Mouse (Mus musculus) MEL (cell line): ENCODE measurements around the gene Gramd2. TPM values are rescaled to one million over a fixed set of nuclear protein-coding genes. Genes with fewer than 3 reads are reported as not detected.
A peak's percentile ranks its signal among the peaks of the same experiment; 100 is the strongest.

ENCODE experiments used
- DNase-seq: peaks from one replicate; pipeline ENCODE4 v3.0.0; 2011; ENCODE audit warnings: low read depth, low spot score
- H3K27ac ChIP-seq: 2 replicates; pipeline ENCODE4 v1.5.1; 2012; ENCODE audit warnings: low read depth, mild to moderate bottlenecking, control low read depth, low read length, moderate library complexity; ENCODE audit not compliant: control insufficient read depth
- H3K27me3 ChIP-seq, 2 experiments: fragments of 150-350 bp in 1 of 2; sonication (generic) in 1 of 2; 2 replicates each; pipeline ENCODE4 v1.6.1; 2012; ENCODE audit warnings: low read length in 2 of 2, mild to moderate bottlenecking in 2 of 2, improper control_type of control experiment in 1 of 2, moderate library complexity in 1 of 2; ENCODE audit not compliant: insufficient read depth in 2 of 2, control insufficient read depth in 1 of 2
- H3K36me3 ChIP-seq, 2 experiments: 2 replicates each; pipeline ENCODE4 v1.6.1; 2012 to 2014; ENCODE audit warnings: low read length in 2 of 2, improper control_type of control experiment in 1 of 2, inconsistent platforms in 1 of 2, mild to moderate bottlenecking in 1 of 2; ENCODE audit not compliant: insufficient read depth in 2 of 2, control insufficient read depth in 1 of 2
- H3K4me1 ChIP-seq, 2 experiments: fragments of 150-350 bp in 1 of 2; sonication (generic) in 1 of 2; 2 replicates each; pipeline ENCODE4 v1.6.1; 2012; ENCODE audit warnings: low read length in 2 of 2, improper control_type of control experiment in 1 of 2, mild to moderate bottlenecking in 1 of 2; ENCODE audit not compliant: insufficient read depth in 2 of 2, control insufficient read depth in 1 of 2
- H3K4me3 ChIP-seq, 2 experiments: fragments of 150-350 bp in 1 of 2; sonication (generic) in 1 of 2; 2 replicates each; pipeline ENCODE4 v1.5.1; 2012; ENCODE audit warnings: low read depth in 2 of 2, low read length in 2 of 2, mild to moderate bottlenecking in 2 of 2, moderate library complexity in 2 of 2, control low read depth in 1 of 2, improper control_type of control experiment in 1 of 2; ENCODE audit not compliant: control insufficient read depth in 1 of 2, insufficient read depth in 1 of 2
- H3K79me2 ChIP-seq: 2 replicates; pipeline ENCODE4 v1.6.1; 2012; ENCODE audit warnings: mild to moderate bottlenecking, low read length, moderate library complexity; ENCODE audit not compliant: control insufficient read depth, poor library complexity, insufficient read depth
- H3K9ac ChIP-seq: 2 replicates; pipeline ENCODE4 v1.6.1; 2012; ENCODE audit warnings: low read depth, mild to moderate bottlenecking, control low read depth, low read length, moderate library complexity; ENCODE audit not compliant: control insufficient read depth, poor library complexity, severe bottlenecking
- H3K9me3 ChIP-seq: fragments of 150-350 bp; sonication (generic); replicated peaks from 2 replicates; pipeline ENCODE4 v1.6.1; 2012; ENCODE audit warnings: mild to moderate bottlenecking, low read length, improper control_type of control experiment, moderate library complexity; ENCODE audit not compliant: insufficient read depth
- BHLHE40 ChIP-seq: IDR thresholded peaks from 2 replicates; pipeline ENCODE4 v1.6.1; 2012; ENCODE audit warnings: low read depth, mild to moderate bottlenecking, inconsistent platforms, low read length, improper control_type of control experiment, borderline replicate concordance
- CHD1 ChIP-seq: IDR thresholded peaks from 2 replicates; pipeline ENCODE4 v1.6.1; 2012; ENCODE audit warnings: low read depth, mild to moderate bottlenecking, inconsistent platforms, low read length, improper control_type of control experiment
- CHD2 ChIP-seq: IDR thresholded peaks from 2 replicates; pipeline ENCODE4 v1.6.1; 2011; ENCODE audit warnings: low read length, improper control_type of control experiment
- CTCF ChIP-seq, 3 experiments: IDR thresholded peaks in 2 of 3; conservative IDR thresholded peaks in 1 of 3; 2 replicates each; pipeline ENCODE4 v1.5.1; 2011 to 2012; ENCODE audit warnings: low read length in 3 of 3, low read depth in 2 of 3, mild to moderate bottlenecking in 2 of 3, improper control_type of control experiment in 1 of 3, inconsistent platforms in 1 of 3, mixed read lengths in 1 of 3, moderate library complexity in 1 of 3; ENCODE audit not compliant: control insufficient read depth in 1 of 3, insufficient read depth in 1 of 3, poor library complexity in 1 of 3, severe bottlenecking in 1 of 3
- E2F4 ChIP-seq: IDR thresholded peaks from 2 replicates; pipeline ENCODE4 v1.6.1; 2011; ENCODE audit warnings: low read depth, low read length, improper control_type of control experiment, borderline replicate concordance
- EP300 ChIP-seq, 2 experiments: IDR thresholded peaks; 2 replicates each; pipeline ENCODE4 v1.6.1; 2011; ENCODE audit warnings: improper control_type of control experiment in 2 of 2, low read length in 2 of 2, low read depth in 1 of 2, mild to moderate bottlenecking in 1 of 2
- GABPA ChIP-seq: IDR thresholded peaks from 2 replicates; pipeline ENCODE4 v1.6.1; 2012; ENCODE audit warnings: low read depth, mild to moderate bottlenecking, inconsistent platforms, low read length, improper control_type of control experiment, moderate library complexity
- GATA1 ChIP-seq: IDR thresholded peaks from 2 replicates; pipeline ENCODE4 v1.6.1; 2011; ENCODE audit warnings: low read depth, low read length, improper control_type of control experiment
- JUND ChIP-seq: IDR thresholded peaks from 2 replicates; pipeline ENCODE4 v1.6.1; 2011; ENCODE audit warnings: low read depth, mild to moderate bottlenecking, improper control_type of control experiment, low read length
- KAT2A ChIP-seq: conservative IDR thresholded peaks from 2 replicates; pipeline ENCODE4 v1.6.1; 2012; ENCODE audit warnings: low read depth, low read length, improper control_type of control experiment, inconsistent platforms
- MAFK ChIP-seq: IDR thresholded peaks from 2 replicates; pipeline ENCODE4 v1.6.1; 2011; ENCODE audit warnings: low read depth, mild to moderate bottlenecking, low read length, improper control_type of control experiment, borderline replicate concordance
- MAX ChIP-seq: IDR thresholded peaks from 2 replicates; pipeline ENCODE4 v1.6.1; 2011; ENCODE audit warnings: low read length, improper control_type of control experiment
- MAZ ChIP-seq: IDR thresholded peaks from 2 replicates; pipeline ENCODE4 v1.6.1; 2012; ENCODE audit warnings: low read depth, mild to moderate bottlenecking, inconsistent platforms, low read length, improper control_type of control experiment
- MEF2A ChIP-seq: IDR thresholded peaks from 2 replicates; pipeline ENCODE4 v1.6.1; 2014; ENCODE audit warnings: low read depth, mild to moderate bottlenecking, inconsistent platforms, low read length, improper control_type of control experiment; ENCODE audit not compliant: poor library complexity, insufficient replicate concordance, severe bottlenecking; ENCODE audit errors: extremely low read depth
- MYB ChIP-seq: IDR thresholded peaks from 2 replicates; pipeline ENCODE4 v1.6.1; 2011; ENCODE audit warnings: mild to moderate bottlenecking, low read depth, low read length, improper control_type of control experiment
- MYC ChIP-seq: IDR thresholded peaks from 2 replicates; pipeline ENCODE4 v1.6.1; 2011; ENCODE audit warnings: low read depth, mild to moderate bottlenecking, low read length, improper control_type of control experiment, moderate library complexity
- POLR2A ChIP-seq, 2 experiments: IDR thresholded peaks; 2 replicates each; pipeline ENCODE4 v1.6.1; 2011 to 2012; ENCODE audit warnings: low read length in 2 of 2, mild to moderate bottlenecking in 2 of 2, control low read depth in 1 of 2, improper control_type of control experiment in 1 of 2, low read depth in 1 of 2, moderate library complexity in 1 of 2; ENCODE audit not compliant: control insufficient read depth in 1 of 2, insufficient read depth in 1 of 2, poor library complexity in 1 of 2
- RAD21 ChIP-seq: IDR thresholded peaks from 2 replicates; pipeline ENCODE4 v1.6.1; 2011; ENCODE audit warnings: mild to moderate bottlenecking, low read depth, low read length, improper control_type of control experiment
- RCOR1 ChIP-seq: IDR thresholded peaks from 2 replicates; pipeline ENCODE4 v1.6.1; 2012; ENCODE audit warnings: low read depth, mild to moderate bottlenecking, inconsistent platforms, low read length, improper control_type of control experiment
- SMC3 ChIP-seq: IDR thresholded peaks from 2 replicates; pipeline ENCODE4 v1.6.1; 2011; ENCODE audit warnings: low read depth, low read length, improper control_type of control experiment
- TAL1 ChIP-seq: IDR thresholded peaks from 2 replicates; pipeline ENCODE4 v1.6.1; 2012; ENCODE audit warnings: mild to moderate bottlenecking, inconsistent platforms, low read length, moderate library complexity, mixed read lengths
- TCF12 ChIP-seq: IDR thresholded peaks from 2 replicates; pipeline ENCODE4 v1.6.1; 2014; ENCODE audit warnings: low read depth, mild to moderate bottlenecking, inconsistent platforms, low read length, improper control_type of control experiment, moderate library complexity
- UBTF ChIP-seq: IDR thresholded peaks from 2 replicates; pipeline ENCODE4 v1.6.1; 2012; ENCODE audit warnings: low read depth, mild to moderate bottlenecking, inconsistent platforms, low read length, improper control_type of control experiment, moderate library complexity, borderline replicate concordance; ENCODE audit not compliant: insufficient read depth
- USF1 ChIP-seq: IDR thresholded peaks from 2 replicates; pipeline ENCODE4 v1.6.1; 2014; ENCODE audit warnings: low read depth, mild to moderate bottlenecking, inconsistent platforms, low read length, improper control_type of control experiment, moderate library complexity
- USF2 ChIP-seq, 2 experiments: IDR thresholded peaks; 2 replicates each; pipeline ENCODE4 v1.6.1; 2011 to 2012; ENCODE audit warnings: improper control_type of control experiment in 2 of 2, low read length in 2 of 2, borderline replicate concordance in 1 of 2, inconsistent platforms in 1 of 2, low read depth in 1 of 2, mild to moderate bottlenecking in 1 of 2; ENCODE audit not compliant: insufficient read depth in 1 of 2
- ZKSCAN1 ChIP-seq: IDR thresholded peaks from 2 replicates; pipeline ENCODE4 v1.6.1; 2012; ENCODE audit warnings: low read depth, mild to moderate bottlenecking, inconsistent platforms, low read length, improper control_type of control experiment, moderate library complexity
- ZMIZ1 ChIP-seq: IDR thresholded peaks from 2 replicates; pipeline ENCODE4 v1.6.1; 2012; ENCODE audit warnings: low read depth, mild to moderate bottlenecking, inconsistent platforms, low read length, improper control_type of control experiment, moderate library complexity
- ZNF384 ChIP-seq: IDR thresholded peaks from 2 replicates; pipeline ENCODE4 v1.6.1; 2012; ENCODE audit warnings: low read depth, mild to moderate bottlenecking, inconsistent platforms, low read length, improper control_type of control experiment
- polyA plus RNA-seq, 2 experiments: library from polyadenylated mRNA; stranded (reverse) in 1 of 2; unstranded in 1 of 2; fragments of >175 nt in 1 of 2; fragments of >200 nt in 1 of 2; gene quantifications; 2 replicates each; pipeline versions ENCODE4 v1.2.1 to v1.2.4; 2012; ENCODE audit warnings: low replicate concordance in 2 of 2, low read depth in 1 of 2; ENCODE audit not compliant: insufficient read length in 2 of 2, insufficient read depth in 1 of 2, missing spikeins in 1 of 2
- total RNA-seq: library from RNA; depleted of rRNA; stranded (reverse); fragments of 300-350 nt; gene quantifications from 2 replicates; pipeline ENCODE4 v1.2.3, GENCODE M21; 2012

Gramd2 gene
- total and polyA plus RNA-seq, 3 experiments, result 0.04 TPM; not detected in 2

- TF ChIP-seq MAZ (peak; percentile 75; the same call in 1 of the 2 replicates), ZKSCAN1 (no peak), TCF12 (peak; percentile 54), USF2 (IDR thresholded peaks at IDR 0.05; ENCODE audit: borderline replicate concordance in 1 of 2, insufficient read depth in 1 of 2, low read depth in 1 of 2, low read length in 2 of 2) (no peak), POLR2A (IDR thresholded peaks at IDR 0.05; ENCODE audit: control insufficient read depth in 1 of 2, insufficient read depth in 1 of 2, low read depth in 1 of 2, low read length in 2 of 2, poor library complexity in 1 of 2) (peak in 1 of 2 experiments; percentile 96), CTCF (IDR thresholded peaks at IDR 0.05 in 2 of 3, conservative IDR thresholded peaks at IDR 0.05 in 1 of 3; ENCODE audit: control insufficient read depth in 1 of 3, insufficient read depth in 1 of 3, low read depth in 2 of 3, low read length in 3 of 3, poor library complexity in 1 of 3, severe bottlenecking in 1 of 3) (0 out of 6 replicates have a peak, but pooled peaks of 1 of the 3 experiments have one; percentile 1), UBTF (no peak), GATA1 (0 out of 2 replicates have a peak, but pooled peaks have one; percentile 31), ZNF384 (no peak), RAD21 (no peak), MYB (no peak), CHD2 (peak; percentile 62), JUND (no peak)
Observed at GRCm38 (mm10) chr9:59655958-59656634, 23.8 kb upstream of the Gramd2 start, which contains the start of gene Pkm (continued).

DNA sequence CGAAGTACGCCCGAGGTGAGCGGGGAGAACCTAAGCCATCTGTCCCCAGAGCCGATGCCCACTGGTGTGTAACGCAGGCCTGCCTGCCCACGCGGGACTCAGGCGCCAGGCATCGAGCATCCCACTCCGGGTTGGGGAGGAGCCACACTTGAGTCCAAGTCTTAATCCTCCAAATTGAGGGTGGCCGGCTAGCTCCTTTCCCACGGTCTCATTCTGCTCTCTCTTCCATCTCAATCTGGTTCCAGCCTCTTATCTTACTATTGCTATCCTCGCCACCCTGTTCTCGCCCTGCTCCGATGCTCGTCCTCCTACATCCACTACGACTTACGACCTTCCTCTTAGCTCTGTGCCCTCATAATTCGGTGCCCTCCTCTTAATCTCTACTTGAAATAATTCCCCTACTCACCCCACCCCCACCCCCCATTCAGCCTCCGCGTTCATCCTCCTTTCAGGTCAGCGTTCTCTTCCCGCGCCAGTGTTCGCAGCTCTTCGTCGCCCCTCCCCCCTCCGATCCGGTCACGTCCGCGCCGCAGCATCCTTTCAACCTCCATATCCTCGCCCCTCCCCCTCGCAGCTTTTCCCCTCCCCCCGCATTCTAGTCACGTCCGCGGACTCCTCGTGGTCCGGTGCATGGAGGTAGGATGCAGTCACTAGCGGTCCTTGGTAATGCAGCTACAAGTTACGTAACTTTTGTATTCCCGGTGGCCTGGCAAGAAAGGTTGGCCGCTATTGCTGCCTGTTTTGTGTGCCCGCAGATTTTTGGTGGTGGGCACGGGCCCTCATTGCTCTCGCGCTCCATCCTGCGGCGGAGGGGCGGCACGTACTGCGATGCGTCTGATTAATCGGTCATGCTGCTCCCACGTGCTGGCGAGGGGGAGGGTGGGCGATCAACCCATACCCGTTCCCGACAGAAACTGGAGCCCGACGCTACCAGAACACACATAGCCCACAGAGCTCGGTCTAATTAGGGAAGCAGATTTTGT lies 23.0 kb upstream of the Gramd2 start:
- Histone ChIP-seq H3K4me1 (peaks cover 16 to 46% of the 10 kb centered on the region in 2 experiments), H3K9ac (peak overlapping the region; percentile 81), H3K27ac (peak overlapping the region; percentile 82), H3K4me3 (peak overlapping the region; percentile 73 to 93), H3K27me3 (no peaks in the 10 kb centered on the region), H3K79me2 (peaks cover 56% of the 10 kb centered on the region), H3K36me3 (peaks cover 3 to 60% of the 10 kb centered on the region in 2 experiments; a peak in 3 of 4 replicates), H3K9me3 (no peaks in the 10 kb centered on the region)
- DNase-seq, result peak; percentile 93
- TF ChIP-seq RAD21, result no peak
- no peak; the same call in 1 of the 2 replicates for TF ChIP-seq E2F4
- TF ChIP-seq MEF2A, result no peak
- 0 out of 2 replicates have a peak, but pooled peaks have one; percentile 7 for TF ChIP-seq RCOR1
- TF ChIP-seq MAZ, result peak; percentile 91
- TF ChIP-seq CTCF (IDR thresholded peaks at IDR 0.05 in 2 of 3, conservative IDR thresholded peaks at IDR 0.05 in 1 of 3; ENCODE audit: control insufficient read depth in 1 of 3, insufficient read depth in 1 of 3, low read depth in 2 of 3, low read length in 3 of 3, poor library complexity in 1 of 3, severe bottlenecking in 1 of 3), result peak in 2 of 3 experiments; percentile 26 to 56; a peak in 4 of 6 replicates
- no peak for TF ChIP-seq GATA1
- 0 out of 2 replicates have a peak, but pooled peaks have one; percentile 70 for TF ChIP-seq BHLHE40
- peak; percentile 70 for TF ChIP-seq USF1
- TF ChIP-seq MYC, result peak; percentile 78
- no peak for TF ChIP-seq TAL1
- 0 out of 2 replicates have a peak, but pooled peaks have one; percentile 0 for TF ChIP-seq SMC3
- TF ChIP-seq CHD1, result no peak; the same call in 1 of the 2 replicates
- no peak for TF ChIP-seq EP300 (IDR thresholded peaks at IDR 0.05; ENCODE audit: low read depth in 1 of 2, low read length in 2 of 2)
- no peak for TF ChIP-seq MAFK
- TF ChIP-seq GABPA, result no peak
- TF ChIP-seq ZMIZ1, result peak; percentile 11; the same call in 1 of the 2 replicates
- peak; percentile 88 for TF ChIP-seq MAX
- peak; percentile 74; the same call in 1 of the 2 replicates for TF ChIP-seq UBTF
- no peak for TF ChIP-seq ZNF384
- TF ChIP-seq POLR2A (IDR thresholded peaks at IDR 0.05; ENCODE audit: control insufficient read depth in 1 of 2, insufficient read depth in 1 of 2, low read depth in 1 of 2, low read length in 2 of 2, poor library complexity in 1 of 2), result peak; percentile 16 to 49; a peak in 1 of 4 replicates
- no peak for TF ChIP-seq KAT2A
